16 mouse cellular contexts compared by ENCODE assay signal in genomic region chr11:12079231-12079630, GRCm38 (mm10).
"Had no signal": no experiment of that assay in that cellular context is flagged by ENCODE, and none has a peak within 500 bp of the region (broad histone marks: within the 10 kb centered on the region; RNA-seq: fewer than 3 reads in every experiment).

No protein-coding gene starts in this region.

- H3K4me1 ChIP-seq: kidney, embryonic 15.5 days; limb, embryonic 12.5 days; limb, embryonic 15.5 days had no signal

- ATAC-seq: intestine, postnatal 0 days; liver, postnatal 0 days had no signal

- H3K9ac ChIP-seq: kidney, embryonic 15.5 days; limb, embryonic 12.5 days; limb, embryonic 15.5 days; liver, embryonic 14.5 days; liver, postnatal 0 days had no signal

- H3K4me3 ChIP-seq: kidney, embryonic 15.5 days; limb, embryonic 12.5 days; limb, embryonic 15.5 days had no signal

- H3K36me3 ChIP-seq: kidney, embryonic 15.5 days; limb, embryonic 12.5 days; limb, embryonic 15.5 days had no signal

- DNase-seq: kidney, adult 8-10 months; kidney, postnatal 14 days; left cerebral cortex, postnatal 4 days; liver, postnatal 0 days; retina, postnatal 1 day; right cerebral cortex, postnatal 25 days; spleen, adult 18-20 months; thymus, adult 18-20 months; thymus, postnatal 36 days had no signal

- H3K4me2 ChIP-seq: kidney, embryonic 15.5 days; limb, embryonic 12.5 days; limb, embryonic 15.5 days; liver, embryonic 11.5 days; midbrain, embryonic 11.5 days had no signal

- H3K27ac ChIP-seq: kidney, embryonic 15.5 days; limb, embryonic 12.5 days; limb, embryonic 15.5 days; liver, embryonic 14.5 days had no signal

- H3K9me3 ChIP-seq: kidney, embryonic 15.5 days; limb, embryonic 15.5 days had no signal

- H3K27me3 ChIP-seq: kidney, embryonic 15.5 days; limb, embryonic 12.5 days; limb, embryonic 15.5 days had no signal
